Mouse (Mus musculus) urinary bladder, postnatal 4 days (tissue): Measurements from ENCODE around the gene Slc25a28.

Source experiments
- DNase-seq, 2 experiments: peaks; one replicate each; pipeline ENCODE4 v3.0.0; 2021 to 2022; ENCODE audit warnings: low spot score in 2 of 2

The Slc25a28 gene

GRCm38 (mm10) chr19:43678467-43679003 is 3.9 kb upstream of the Slc25a28 start:
- DNase-seq = no peak

- no peak for DNase-seq
These were observed 1.1 kb upstream of the Slc25a28 start for GRCm38 (mm10) chr19:43675525-43676400.

- DNase-seq = peak in 1 of 2 experiments; percentile 63
These were observed 378 bp downstream of the Slc25a28 start for GRCm38 (mm10) chr19:43674316-43674689.

- DNase-seq = no peak
These were observed 967 bp downstream of the Slc25a28 start for GRCm38 (mm10) chr19:43673513-43674315.

- no peak for DNase-seq
These were observed 3.6 kb downstream of the Slc25a28 start for GRCm38 (mm10) chr19:43671054-43671453.

- no peak for DNase-seq
These were observed 5.4 kb downstream of the Slc25a28 start for GRCm38 (mm10) chr19:43669136-43669759.

GRCm38 (mm10) chr19:43667430-43667809 is 7.3 kb downstream of the Slc25a28 start:
- no peak for DNase-seq

- DNase-seq = no peak
These were observed 7.8 kb downstream of the Slc25a28 start for GRCm38 (mm10) chr19:43666661-43667429.

GRCm38 (mm10) chr19:43665441-43666048 is 9.1 kb downstream of the Slc25a28 start:
- DNase-seq = no peak

GRCm38 (mm10) chr19:43663471-43663870 is 11.2 kb downstream of the Slc25a28 start:
- DNase-seq = no peak

GRCm38 (mm10) chr19:43662176-43662967 is 12.3 kb downstream of the Slc25a28 start:
- no peak for DNase-seq

GRCm38 (mm10) chr19:43660774-43661173 is 13.9 kb downstream of the Slc25a28 start:
- DNase-seq = no peak

- no peak for DNase-seq
These were observed 15.0 kb downstream of the Slc25a28 start for GRCm38 (mm10) chr19:43659632-43660031.

GRCm38 (mm10) chr19:43655735-43656492 is 18.8 kb downstream of the Slc25a28 start:
- peak; percentile 60 to 79 for DNase-seq

- DNase-seq = no peak
These were observed 23.4 kb downstream of the Slc25a28 start for GRCm38 (mm10) chr19:43651241-43651785.

GRCm38 (mm10) chr19:43648343-43648742 is 26.3 kb downstream of the Slc25a28 start:
- no peak for DNase-seq

GRCm38 (mm10) chr19:43647261-43647660 is 27.4 kb downstream of the Slc25a28 start:
- DNase-seq = no peak

- no peak for DNase-seq
These were observed 27.8 kb downstream of the Slc25a28 start for GRCm38 (mm10) chr19:43646852-43647251.

GRCm38 (mm10) chr19:43645508-43645907 is 29.2 kb downstream of the Slc25a28 start:
- DNase-seq = no peak
